Mouse (Mus musculus) embryo, embryonic 11 days (tissue): ENCODE measurements at regions not wholly inside any gene's neighbourhood (a gene's known extent, or its start where the extent isn't known, plus 50 kb on each side); places are given as distances from the start of the nearest gene placed in this dataset.

ENCODE experiments used
- DNase-seq: peaks from one replicate; pipeline ENCODE4 v3.0.0-alpha.2; 2015

GRCm38 (mm10) chr12:45384864-45385263, 310.4 kb upstream of the Stxbp6 start:
- DNase-seq: peak; percentile 33
